Mouse (Mus musculus): Measurements from ENCODE around the gene Rabl6.

GRCm38 (mm10) chr2:25534866-25535182 lies 73.5 kb downstream of the Rabl6 start:
- TF ChIP-seq CTCF (IDR thresholded peaks at IDR 0.05; ENCODE audit: extremely low read depth, insufficient read depth, insufficient read length, insufficient replicate concordance) = no peak
- TF ChIP-seq POLR2A (IDR thresholded peaks at IDR 0.05; ENCODE audit: low read depth, low read length) = no peak

Measured in spleen, adult 2 months (tissue).